18 mouse cellular contexts compared by ENCODE assay signal in the genomic region with DNA sequence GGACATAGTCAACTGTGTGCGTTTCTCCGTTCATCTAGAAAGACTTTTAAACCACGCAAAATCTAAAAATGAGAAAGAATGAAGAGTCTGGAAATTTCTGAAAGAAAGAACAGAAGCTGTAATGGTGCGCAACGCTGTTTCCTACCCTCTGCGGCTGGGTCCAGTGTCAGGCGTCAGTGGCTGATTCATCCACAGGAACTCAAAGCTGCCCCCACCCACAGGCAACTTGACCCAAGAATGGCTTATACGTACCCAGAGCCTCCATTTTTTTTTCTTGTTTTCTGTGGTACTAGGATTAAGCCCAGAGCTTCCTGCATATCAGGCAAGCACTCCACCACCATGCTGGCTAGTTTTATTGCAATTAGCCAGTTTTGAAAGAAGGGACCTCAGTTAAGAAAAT. TPM values are rescaled to one million over a fixed set of nuclear protein-coding genes. Genes with fewer than 3 reads are reported as not detected.
DNase-seq lines count a peak whose midpoint lies in the region; ATAC-seq lines count a peak whose summit lies in the region.
"Had no signal": no experiment of that assay in that cellular context is flagged by ENCODE, and none has a peak within 500 bp of the region (broad histone marks: within the 10 kb centered on the region; RNA-seq: fewer than 3 reads in every experiment).

No protein-coding gene starts in this region.

- 72% methylated on average over 8 of the region's 8 CpGs for WGBS in hindbrain, embryonic 10.5 days
- 86% methylated on average over 8 of the region's 8 CpGs for WGBS in hindbrain, embryonic 13.5 days
- 69% methylated on average over 8 of the region's 8 CpGs for whole genome bisulfite sequencing in embryonic facial prominence, embryonic 11.5 days
- WGBS in macrophage (ENCODE audit: missing documents): 56% methylated on average over 7 of the region's 8 CpGs
- 85% methylated on average over 8 of the region's 8 CpGs for WGBS in liver, embryonic 11.5 days

- H3K9ac ChIP-seq in hindbrain, embryonic 13.5 days: no peak overlapping the region
- H3K9ac ChIP-seq in embryonic facial prominence, embryonic 11.5 days (replicated peaks; ENCODE audit: low read length): no peak overlapping the region
- H3K9ac ChIP-seq in liver, embryonic 11.5 days (ENCODE audit: low read depth, low read length): no peak overlapping the region
- H3K9ac ChIP-seq: forebrain, postnatal 0 days; intestine, embryonic 15.5 days; midbrain, embryonic 15.5 days had no signal

- H3K36me3 ChIP-seq in hindbrain, embryonic 10.5 days: no peaks in the 10 kb centered on the region
- H3K36me3 ChIP-seq in hindbrain, embryonic 13.5 days: no peaks in the 10 kb centered on the region
- no peaks in the 10 kb centered on the region for H3K36me3 ChIP-seq in embryonic facial prominence, embryonic 11.5 days (replicated peaks; ENCODE audit: control insufficient read depth, insufficient read depth, low read depth, low read length)
- no peaks in the 10 kb centered on the region for H3K36me3 ChIP-seq in macrophage (ENCODE audit: inconsistent target)
- no peaks in the 10 kb centered on the region for H3K36me3 ChIP-seq in liver, embryonic 11.5 days (ENCODE audit: control insufficient read depth, insufficient read depth, low read length)
- H3K36me3 ChIP-seq: intestine, embryonic 15.5 days; midbrain, embryonic 15.5 days had no signal

- H3K27me3 ChIP-seq in hindbrain, embryonic 10.5 days (ENCODE audit: insufficient read depth, poor library complexity, severe bottlenecking): no peaks in the 10 kb centered on the region
- 0 out of 2 replicates have a peak, but pooled peaks cover 2% of the 10 kb centered on the region for H3K27me3 ChIP-seq in hindbrain, embryonic 13.5 days
- no peaks in the 10 kb centered on the region for H3K27me3 ChIP-seq in embryonic facial prominence, embryonic 11.5 days (ENCODE audit: control insufficient read depth, insufficient read depth, low read length)
- H3K27me3 ChIP-seq in liver, embryonic 11.5 days (replicated peaks; ENCODE audit: control insufficient read depth, insufficient read depth, low read length): no peaks in the 10 kb centered on the region
- H3K27me3 ChIP-seq: intestine, embryonic 15.5 days; midbrain, embryonic 15.5 days had no signal

- no peak overlapping the region for H3K4me3 ChIP-seq in hindbrain, embryonic 10.5 days
- H3K4me3 ChIP-seq in hindbrain, embryonic 13.5 days: no peak overlapping the region
- no peak overlapping the region for H3K4me3 ChIP-seq in embryonic facial prominence, embryonic 11.5 days (ENCODE audit: low read depth, low read length)
- H3K4me3 ChIP-seq in macrophage (ENCODE audit: inconsistent target): no peak overlapping the region
- no peak overlapping the region for H3K4me3 ChIP-seq in liver, embryonic 11.5 days (ENCODE audit: low read depth, low read length)
- H3K4me3 ChIP-seq: intestine, embryonic 15.5 days; midbrain, embryonic 15.5 days had no signal

- peaks cover 100% of the 10 kb centered on the region for H3K79me2 ChIP-seq in macrophage (ENCODE audit: inconsistent target)

- DNase-seq in hindbrain, embryonic 10.5 days (ENCODE audit: low spot score): no peak
- peak; percentile 87 for DNase-seq in 416B (ENCODE audit: low read depth)
- DNase-seq in embryonic facial prominence, embryonic 11.5 days (ENCODE audit: low spot score): no peak
- DNase-seq in right cerebral cortex, postnatal 4 days: no peak
- DNase-seq in layer of hippocampus, adult 9-11 months: no peak
- DNase-seq in liver, embryonic 11.5 days (ENCODE audit: low spot score): no peak
- DNase-seq: adrenal gland, postnatal 25 days; cerebellum, adult 9-10 months; forebrain, postnatal 0 days; gastrocnemius, postnatal 36 days; heart, postnatal 4 days; left cerebral cortex, postnatal 4 days; liver; right cerebral cortex, adult 18-20 months had no signal

- no peak overlapping the region for H3K4me2 ChIP-seq in hindbrain, embryonic 13.5 days
- H3K4me2 ChIP-seq in embryonic facial prominence, embryonic 11.5 days (ENCODE audit: low read depth, low read length): no peak overlapping the region
- H3K4me2 ChIP-seq in liver, embryonic 11.5 days: no peak overlapping the region
- H3K4me2 ChIP-seq: intestine, embryonic 15.5 days; midbrain, embryonic 15.5 days had no signal

- ATAC-seq in hindbrain, embryonic 13.5 days (ENCODE audit: low FRiP score): no peak
- no peak for ATAC-seq in embryonic facial prominence, embryonic 11.5 days (replicated peaks; ENCODE audit: insufficient number of reproducible peaks, low FRiP score, low TSS enrichment, low read depth)
- no peak for ATAC-seq in liver, embryonic 11.5 days (replicated peaks; ENCODE audit: low FRiP score)

- peaks cover 17% of the 10 kb centered on the region for H3K4me1 ChIP-seq in hindbrain, embryonic 10.5 days (replicated peaks)
- peaks cover 20% of the 10 kb centered on the region for H3K4me1 ChIP-seq in hindbrain, embryonic 13.5 days (replicated peaks)
- H3K4me1 ChIP-seq in embryonic facial prominence, embryonic 11.5 days (ENCODE audit: control insufficient read depth, insufficient read depth, low read length): peaks cover 6% of the 10 kb centered on the region
- peaks cover 5% of the 10 kb centered on the region; the same call in 1 of the 2 replicates for H3K4me1 ChIP-seq in liver, embryonic 11.5 days (replicated peaks; ENCODE audit: control insufficient read depth, insufficient read depth, low read length)

- 0 out of 2 replicates have a peak overlapping the region, but pooled peaks have one; percentile 23 for H3K27ac ChIP-seq in hindbrain, embryonic 10.5 days
- no peak overlapping the region for H3K27ac ChIP-seq in hindbrain, embryonic 13.5 days
- peak overlapping the region; percentile 22; the same call in 1 of the 2 replicates for H3K27ac ChIP-seq in embryonic facial prominence, embryonic 11.5 days (replicated peaks; ENCODE audit: low read depth, low read length)
- H3K27ac ChIP-seq in macrophage: peak overlapping the region; percentile 13
- H3K27ac ChIP-seq in liver, embryonic 11.5 days (ENCODE audit: low read depth, low read length): no peak overlapping the region
- H3K27ac ChIP-seq: intestine, embryonic 15.5 days; midbrain, embryonic 15.5 days had no signal

- no peaks in the 10 kb centered on the region for H3K9me3 ChIP-seq in hindbrain, embryonic 10.5 days
- H3K9me3 ChIP-seq in hindbrain, embryonic 13.5 days: no peaks in the 10 kb centered on the region
- no peaks in the 10 kb centered on the region for H3K9me3 ChIP-seq in embryonic facial prominence, embryonic 11.5 days (replicated peaks; ENCODE audit: control insufficient read depth, low read length)
- H3K9me3 ChIP-seq in liver, embryonic 11.5 days (ENCODE audit: control insufficient read depth, low read length): no peaks in the 10 kb centered on the region
- H3K9me3 ChIP-seq: intestine, embryonic 15.5 days; midbrain, embryonic 15.5 days had no signal

RNA-seq across cellular contexts. Expression of a gene that starts 37.7 kb away (rescaled TPM):
- 12.6 and 16.1 TPM in 2 replicates for polyA plus RNA-seq in hindbrain, embryonic 10.5 days (2016; fragmentation: Nextera tagmentation; extraction: Ambion mirVana)
- 46.8 and 46.9 TPM in 2 replicates for polyA plus RNA-seq in hindbrain, embryonic 13.5 days (2015; fragmentation: Nextera tagmentation; extraction: Ambion mirVana)
- 17.0 and 20.6 TPM in 2 replicates for polyA plus RNA-seq in embryonic facial prominence, embryonic 11.5 days (2014; fragmentation: Nextera tagmentation; extraction: Ambion mirVana)
- 1,000 to 10,000 TPM in 1 of 26 experiments, 100 to 1,000 TPM in 25; 208 to 1,027 (median 312) TPM for total RNA-seq in macrophage (2018; cell fraction: chromatin; rRNA removed)
- 100 to 1,000 TPM in 7 of 26 experiments, 10 to 100 TPM in 19; 69.6 to 234 (median 91.1) TPM for total RNA-seq in macrophage (2018; cell fraction: cytosol; rRNA removed)
- total RNA-seq in macrophage (2018; cell fraction: nucleus; rRNA removed): 100 to 1,000 TPM; 134 to 744 (median 260) TPM
- polyA plus RNA-seq in macrophage (2018): 37.8 to 47.3 TPM (median 46.9 TPM) in 3 replicates
- 18.7 and 21.5 TPM in 2 replicates for polyA plus RNA-seq in liver, embryonic 11.5 days (2014; fragmentation: Nextera tagmentation; extraction: Ambion mirVana)

Comparison
In these comparisons a context has a peak if more than half of its experiments do, and no peak if none do; other contexts are left out.
1. H3K27ac ChIP-seq: peak in hindbrain, embryonic 10.5 days (single experiment), embryonic facial prominence, embryonic 11.5 days (single experiment) and macrophage (single experiment); none in hindbrain, embryonic 13.5 days (single experiment) and liver, embryonic 11.5 days (single experiment).